Mouse (Mus musculus) liver, embryonic 15.5 days (tissue): ENCODE results near the gene Serpinb13. TPM values are rescaled to one million over a fixed set of nuclear protein-coding genes. Genes with fewer than 3 reads are reported as not detected.

Experiments
- ATAC-seq: fragments of 200-750 bp; cut with Nextera tagmentation; 2 replicates; pipeline ENCODE4 v1.8.0; 2017; ENCODE audit warnings: moderate number of reproducible peaks, mild to moderate bottlenecking, moderate library complexity; ENCODE audit not compliant: insufficient read depth
- H3K27ac ChIP-seq: fragments of 300-500 bp; sonication (generic); replicated peaks from 2 replicates; pipeline ENCODE4 v1.5.1; 2015; ENCODE audit warnings: mild to moderate bottlenecking, inconsistent platforms
- H3K27me3 ChIP-seq: fragments of 300-500 bp; sonication (generic); 2 replicates; pipeline ENCODE4 v1.6.1; 2015; ENCODE audit warnings: mild to moderate bottlenecking, inconsistent platforms
- H3K36me3 ChIP-seq: fragments of 300-500 bp; sonication (generic); replicated peaks from 2 replicates; pipeline ENCODE4 v1.6.1; 2015; ENCODE audit warnings: moderate library complexity, mild to moderate bottlenecking, inconsistent platforms
- H3K4me1 ChIP-seq: fragments of 300-500 bp; sonication (generic); replicated peaks from 2 replicates; pipeline ENCODE4 v1.6.1; 2015; ENCODE audit warnings: inconsistent platforms
- H3K4me2 ChIP-seq: fragments of 300-500 bp; sonication (generic); 2 replicates; pipeline ENCODE4 v1.6.1; 2015; ENCODE audit warnings: moderate library complexity, mild to moderate bottlenecking, inconsistent platforms
- H3K4me3 ChIP-seq: fragments of 300-500 bp; sonication (generic); replicated peaks from 2 replicates; pipeline ENCODE4 v1.5.1; 2015; ENCODE audit warnings: mild to moderate bottlenecking, inconsistent platforms
- H3K9ac ChIP-seq: fragments of 300-500 bp; sonication (generic); 2 replicates; pipeline ENCODE4 v1.6.1; 2015; ENCODE audit warnings: moderate library complexity, mild to moderate bottlenecking, inconsistent platforms
- H3K9me3 ChIP-seq: fragments of 300-500 bp; sonication (generic); replicated peaks from 2 replicates; pipeline ENCODE4 v1.6.1; 2016; ENCODE audit warnings: inconsistent platforms
- WGBS: fragments of 180-500 bp; shearing (Covaris S2); methylation state at CpG from one replicate; pipeline ENCODE4 v1.1.7; 2015; ENCODE audit warnings: mixed read lengths; ENCODE audit not compliant: insufficient replicate concordance; 5-methylcytosine and 5-hydroxymethylcytosine counted together
- polyA plus RNA-seq: library from polyadenylated mRNA; unstranded; fragments of >200 nt; fragmentation: Nextera tagmentation; extraction: Ambion mirVana; gene quantifications from 2 replicates; pipeline ENCODE4 v1.2.1, GENCODE M21; 2015

Gene Serpinb13
- not detected in 2 replicates for polyA plus RNA-seq

- H3K9ac ChIP-seq = no peak within 1 kb of the TSS
- no peak within 1 kb of the TSS for H3K4me3 ChIP-seq
- no peak within 1 kb of the TSS for H3K4me2 ChIP-seq
- no peaks in the 10 kb centered on the region for H3K4me1 ChIP-seq
- no peaks in the 10 kb centered on the region for H3K27me3 ChIP-seq
- no peak for ATAC-seq
- H3K27ac ChIP-seq = no peak within 1 kb of the TSS
- no peaks in the 10 kb centered on the region for H3K9me3 ChIP-seq
- H3K36me3 ChIP-seq = no peaks in the 10 kb centered on the region
Measured at GRCm38 (mm10) chr1:106980684-106981083, at the start of gene Serpinb13. TSS of gene Serpinb13 (plus strand) at chr1:106980984.

DNA sequence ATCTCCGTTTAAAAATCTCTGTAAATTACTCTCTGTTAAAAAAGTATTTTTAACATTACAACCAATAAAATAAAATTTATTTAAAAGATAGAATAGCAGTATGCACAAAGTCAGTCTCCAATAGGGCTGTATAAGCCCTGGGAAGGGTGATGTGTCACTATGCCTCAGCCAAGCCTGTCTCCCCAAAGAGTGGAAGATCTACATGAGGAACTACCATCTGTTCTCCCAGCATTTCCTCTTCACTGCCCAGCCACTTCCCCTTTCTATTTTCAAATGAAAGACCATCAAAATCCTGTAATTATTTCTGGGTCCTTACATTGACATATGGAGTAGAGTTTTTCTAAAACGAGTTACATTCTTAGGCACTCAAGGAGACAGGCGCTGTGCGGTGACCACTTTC is 48.8 kb upstream of the Serpinb13 start:
- 19% methylated on average over 4 of the region's 4 CpGs for whole genome bisulfite sequencing
- H3K9me3 ChIP-seq = no peaks in the 10 kb centered on the region
- H3K27me3 ChIP-seq = no peaks in the 10 kb centered on the region
- no peak overlapping the region for H3K4me2 ChIP-seq
- H3K36me3 ChIP-seq = no peaks in the 10 kb centered on the region
- no peak overlapping the region for H3K27ac ChIP-seq
- ATAC-seq = no peak
- no peak overlapping the region for H3K9ac ChIP-seq
- H3K4me1 ChIP-seq = no peaks in the 10 kb centered on the region
- H3K4me3 ChIP-seq = no peak overlapping the region

DNA sequence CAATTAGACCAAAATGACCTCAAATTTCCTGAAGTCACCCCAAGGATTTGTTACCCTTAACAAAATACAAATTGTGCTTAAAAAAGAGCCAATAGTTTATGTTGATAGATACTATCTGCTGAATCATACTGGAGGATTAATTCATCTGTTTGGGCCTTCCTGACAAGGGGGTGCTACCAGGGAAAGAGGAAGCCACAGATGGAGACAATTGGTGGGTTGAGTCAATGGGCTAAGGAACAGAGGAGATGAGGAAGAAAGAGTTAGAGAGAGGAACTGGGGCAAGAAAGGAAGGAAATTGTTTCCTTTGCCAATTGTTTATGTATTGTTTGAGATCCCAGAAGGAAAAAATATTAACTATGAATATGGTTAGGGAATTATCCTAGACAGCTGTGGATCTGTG is 47.1 kb upstream of the Serpinb13 start:
- no peak overlapping the region for H3K4me3 ChIP-seq
- ATAC-seq = no peak
- H3K9me3 ChIP-seq = no peaks in the 10 kb centered on the region
- no peaks in the 10 kb centered on the region for H3K4me1 ChIP-seq
- no peak overlapping the region for H3K27ac ChIP-seq
- no peaks in the 10 kb centered on the region for H3K27me3 ChIP-seq
- H3K4me2 ChIP-seq = no peak overlapping the region
- no peaks in the 10 kb centered on the region for H3K36me3 ChIP-seq
- no peak overlapping the region for H3K9ac ChIP-seq

DNA sequence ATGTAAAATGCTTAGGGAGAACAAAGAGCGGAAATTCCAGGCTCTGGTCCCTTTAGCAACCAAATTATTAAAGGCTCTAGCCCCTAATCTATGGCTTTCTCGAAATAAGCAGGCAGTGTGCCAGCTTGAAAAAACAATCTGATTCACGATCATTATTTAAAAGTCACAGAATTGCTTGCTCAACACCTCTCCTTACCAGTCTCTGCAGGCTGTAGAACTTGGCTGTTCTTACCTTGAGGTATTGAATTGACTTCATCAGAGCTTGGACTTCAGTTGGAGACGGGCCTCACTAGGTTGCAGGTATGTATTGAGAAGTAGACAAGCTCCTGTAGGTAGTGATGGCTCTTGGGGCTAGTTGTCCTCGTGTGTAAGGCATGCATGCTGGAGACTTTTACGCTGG is 46.5 kb upstream of the Serpinb13 start, which contains the start of gene Serpinb12:
Gene Serpinb12 (plus strand): TSS at position 185 of the 400 bp plus-strand sequence.
- H3K9ac ChIP-seq = no peak within 1 kb of the TSS
- H3K9me3 ChIP-seq = no peaks in the 10 kb centered on the region
- H3K4me3 ChIP-seq = no peak within 1 kb of the TSS
- H3K36me3 ChIP-seq = no peaks in the 10 kb centered on the region
- WGBS = 59% methylated on average over 6 of the region's 6 CpGs
- H3K4me1 ChIP-seq = no peaks in the 10 kb centered on the region
- no peaks in the 10 kb centered on the region for H3K27me3 ChIP-seq
- no peak within 1 kb of the TSS for H3K27ac ChIP-seq
- no peak within 1 kb of the TSS for H3K4me2 ChIP-seq
- ATAC-seq = no peak

- ATAC-seq = no peak
- no peak overlapping the region for H3K27ac ChIP-seq
- no peak overlapping the region for H3K9ac ChIP-seq
- no peak overlapping the region for H3K4me3 ChIP-seq
- H3K9me3 ChIP-seq = no peaks in the 10 kb centered on the region
- H3K27me3 ChIP-seq = no peaks in the 10 kb centered on the region
- 38% methylated on average over 1 of the region's 1 CpGs for WGBS
- no peaks in the 10 kb centered on the region for H3K36me3 ChIP-seq
- H3K4me1 ChIP-seq = no peaks in the 10 kb centered on the region
- H3K4me2 ChIP-seq = no peak overlapping the region
Measured at GRCm38 (mm10) chr1:106947217-106947616, 33.6 kb upstream of the Serpinb13 start.

DNA sequence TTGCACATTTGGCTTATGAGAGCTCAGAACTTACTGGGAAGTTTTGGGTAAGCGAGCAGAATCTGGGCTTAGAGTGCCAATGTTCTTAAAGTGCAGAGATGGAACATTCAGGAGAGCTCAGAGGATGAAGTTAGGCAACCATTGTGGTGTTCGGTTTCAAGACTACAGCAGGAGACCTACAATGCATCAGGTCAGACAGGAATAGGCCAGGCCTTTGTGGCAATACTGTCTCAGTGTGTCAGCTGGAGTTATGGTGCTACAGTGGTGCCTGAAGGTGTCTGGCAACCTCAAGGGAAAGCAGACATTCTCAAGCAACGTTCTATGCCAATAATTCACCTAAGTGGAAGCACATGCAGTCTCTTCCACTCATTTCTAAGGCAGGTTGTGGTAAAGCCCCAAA is 20.8 kb upstream of the Serpinb13 start:
- no peak overlapping the region for H3K4me2 ChIP-seq
- no peaks in the 10 kb centered on the region for H3K27me3 ChIP-seq
- H3K27ac ChIP-seq = no peak overlapping the region
- 46% methylated on average over 3 of the region's 3 CpGs for WGBS
- ATAC-seq = no peak
- H3K4me3 ChIP-seq = no peak overlapping the region
- no peaks in the 10 kb centered on the region for H3K4me1 ChIP-seq
- no peak overlapping the region for H3K9ac ChIP-seq
- H3K9me3 ChIP-seq = no peaks in the 10 kb centered on the region
- no peaks in the 10 kb centered on the region for H3K36me3 ChIP-seq

- Histone ChIP-seq H3K9me3 (no peaks in the 10 kb centered on the region), H3K4me3 (no peak overlapping the region), H3K4me1 (no peaks in the 10 kb centered on the region), H3K4me2 (no peak overlapping the region), H3K27me3 (no peaks in the 10 kb centered on the region), H3K9ac (no peak overlapping the region), H3K27ac (no peak overlapping the region), H3K36me3 (no peaks in the 10 kb centered on the region)
- 20% methylated on average over 3 of the region's 3 CpGs for whole genome bisulfite sequencing
- no peak for ATAC-seq
Measured at GRCm38 (mm10) chr1:106961023-106961422, 19.8 kb upstream of the Serpinb13 start.

DNA sequence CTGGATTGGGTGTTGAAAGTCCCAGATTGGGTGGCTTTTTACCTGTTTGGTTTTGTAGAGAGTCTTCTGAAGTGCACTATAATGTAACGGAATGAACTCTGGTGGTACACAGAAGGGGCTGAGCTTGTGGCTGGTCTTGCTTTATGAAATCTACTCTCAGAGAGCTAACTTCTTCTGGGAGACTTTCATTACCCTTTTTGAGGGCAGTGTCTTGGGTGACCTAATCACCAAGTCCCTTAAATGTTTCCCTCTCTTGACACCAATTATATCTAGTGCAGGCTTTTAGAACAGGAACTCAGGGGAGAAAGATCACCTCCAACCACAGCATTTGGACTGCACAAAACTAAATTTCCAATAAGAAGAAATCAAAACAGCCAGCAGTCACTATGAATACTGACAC is 2.3 kb downstream of the Serpinb13 start:
- 81% methylated on average over 1 of the region's 1 CpGs for WGBS
- no peak for ATAC-seq

DNA sequence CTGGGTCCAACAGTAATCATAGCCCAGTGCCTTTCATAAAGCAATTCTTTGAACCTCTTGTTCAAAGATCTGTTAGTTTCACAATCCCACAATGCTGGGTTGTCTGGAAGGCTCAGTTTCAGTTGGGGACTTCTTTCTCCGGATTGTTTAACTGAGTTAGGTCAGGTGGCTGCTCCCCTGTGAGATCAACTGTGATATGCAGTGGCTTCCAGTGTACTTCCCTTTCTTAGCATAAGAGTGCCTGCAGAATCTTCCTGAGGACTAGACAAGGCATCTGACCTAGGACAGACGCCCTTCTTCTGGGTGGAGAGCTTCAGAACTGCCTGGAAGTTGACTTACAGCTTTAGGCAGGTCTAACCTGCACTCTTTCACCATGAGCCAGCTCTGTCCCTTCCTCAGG is 3.1 kb downstream of the Serpinb13 start:
- no peaks in the 10 kb centered on the region for H3K9me3 ChIP-seq
- no peaks in the 10 kb centered on the region for H3K4me1 ChIP-seq
- H3K4me2 ChIP-seq = no peak overlapping the region
- ATAC-seq = no peak
- 28% methylated on average over 2 of the region's 2 CpGs for WGBS
- no peak overlapping the region for H3K4me3 ChIP-seq
- H3K27me3 ChIP-seq = no peaks in the 10 kb centered on the region
- H3K27ac ChIP-seq = no peak overlapping the region
- H3K9ac ChIP-seq = no peak overlapping the region
- H3K36me3 ChIP-seq = no peaks in the 10 kb centered on the region

More for the DNA sequence above, 2.3 kb downstream of the Serpinb13 start:
- H3K27me3 ChIP-seq = no peaks in the 10 kb centered on the region
- no peak overlapping the region for H3K9ac ChIP-seq
- H3K36me3 ChIP-seq = no peaks in the 10 kb centered on the region
- no peaks in the 10 kb centered on the region for H3K4me1 ChIP-seq
- H3K9me3 ChIP-seq = no peaks in the 10 kb centered on the region
- no peak overlapping the region for H3K27ac ChIP-seq
- no peak overlapping the region for H3K4me2 ChIP-seq
- H3K4me3 ChIP-seq = no peak overlapping the region

DNA sequence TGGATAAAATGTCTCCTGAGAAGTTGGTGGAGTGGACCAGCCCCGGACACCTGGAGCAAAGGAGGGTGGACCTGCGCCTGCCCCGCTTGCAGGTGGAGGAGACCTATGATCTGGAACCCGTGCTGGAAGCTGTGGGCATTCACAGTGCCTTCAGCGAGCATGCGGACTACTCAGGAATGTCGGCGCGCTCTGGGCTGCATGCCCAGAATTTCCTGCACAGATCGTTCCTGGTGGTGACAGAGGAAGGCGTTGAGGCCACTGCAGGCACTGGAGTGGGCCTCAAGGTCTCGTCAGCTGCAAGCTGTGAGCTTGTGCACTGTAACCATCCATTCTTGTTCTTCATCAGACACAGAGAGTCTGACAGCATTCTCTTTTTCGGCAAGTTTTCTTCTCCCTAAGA is 19.6 kb downstream of the Serpinb13 start:
- Histone ChIP-seq H3K4me3 (no peak overlapping the region), H3K9ac (no peak overlapping the region), H3K4me1 (no peaks in the 10 kb centered on the region), H3K4me2 (no peak overlapping the region), H3K36me3 (no peaks in the 10 kb centered on the region), H3K27me3 (no peaks in the 10 kb centered on the region), H3K9me3 (no peaks in the 10 kb centered on the region), H3K27ac (no peak overlapping the region)
- WGBS = 70% methylated on average over 13 of the region's 13 CpGs
- no peak for ATAC-seq

- Histone ChIP-seq H3K4me2 (no peak overlapping the region), H3K4me3 (no peak overlapping the region), H3K27me3 (no peaks in the 10 kb centered on the region), H3K4me1 (no peaks in the 10 kb centered on the region), H3K9ac (no peak overlapping the region), H3K27ac (no peak overlapping the region), H3K9me3 (no peaks in the 10 kb centered on the region), H3K36me3 (no peaks in the 10 kb centered on the region)
- ATAC-seq = no peak
- 76% methylated on average over 2 of the region's 2 CpGs for WGBS
Measured at GRCm38 (mm10) chr1:107001754-107002153, 21.0 kb downstream of the Serpinb13 start.

DNA sequence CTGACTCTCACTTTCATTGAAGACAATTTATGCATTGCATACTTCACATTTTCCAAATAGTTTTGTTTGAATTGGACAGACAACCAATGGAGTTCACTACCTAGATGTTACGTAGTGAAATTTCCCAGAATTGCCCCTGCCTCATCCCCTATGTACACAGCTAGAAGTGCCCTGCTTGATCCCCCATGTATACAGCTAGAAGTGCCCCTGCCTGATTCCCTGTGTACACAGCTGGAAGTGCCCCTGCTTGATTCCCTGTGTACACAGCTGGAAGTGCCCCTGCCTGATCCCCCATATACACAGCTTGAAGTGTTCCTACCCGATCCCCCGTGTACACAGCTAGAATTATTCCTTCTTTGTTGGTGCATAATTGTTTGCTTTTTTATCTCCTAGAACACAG is 25.5 kb downstream of the Serpinb13 start:
- 67% methylated on average over 3 of the region's 3 CpGs for WGBS

More for the DNA sequence above, 25.5 kb downstream of the Serpinb13 start:
- no peaks in the 10 kb centered on the region for H3K27me3 ChIP-seq
- no peak overlapping the region for H3K4me3 ChIP-seq
- H3K4me2 ChIP-seq = no peak overlapping the region
- ATAC-seq = no peak
- no peaks in the 10 kb centered on the region for H3K4me1 ChIP-seq
- no peaks in the 10 kb centered on the region for H3K36me3 ChIP-seq
- no peak overlapping the region for H3K27ac ChIP-seq
- no peak overlapping the region for H3K9ac ChIP-seq
- no peaks in the 10 kb centered on the region for H3K9me3 ChIP-seq
